Mouse (Mus musculus) spleen, adult 12 weeks (tissue): ENCODE measurements at regions not wholly inside any gene's neighbourhood (a gene's known extent, or its start where the extent isn't known, plus 50 kb on each side); places are given as distances from the start of the nearest gene placed in this dataset.

ENCODE experiments used
- DNase-seq: peaks from one replicate; pipeline ENCODE4 v3.0.0; 2022; ENCODE audit warnings: low spot score

- no peak for DNase-seq
These were observed 216.2 kb downstream of the Setd4 start for GRCm38 (mm10) chr16:93387578-93388116.

DNA sequence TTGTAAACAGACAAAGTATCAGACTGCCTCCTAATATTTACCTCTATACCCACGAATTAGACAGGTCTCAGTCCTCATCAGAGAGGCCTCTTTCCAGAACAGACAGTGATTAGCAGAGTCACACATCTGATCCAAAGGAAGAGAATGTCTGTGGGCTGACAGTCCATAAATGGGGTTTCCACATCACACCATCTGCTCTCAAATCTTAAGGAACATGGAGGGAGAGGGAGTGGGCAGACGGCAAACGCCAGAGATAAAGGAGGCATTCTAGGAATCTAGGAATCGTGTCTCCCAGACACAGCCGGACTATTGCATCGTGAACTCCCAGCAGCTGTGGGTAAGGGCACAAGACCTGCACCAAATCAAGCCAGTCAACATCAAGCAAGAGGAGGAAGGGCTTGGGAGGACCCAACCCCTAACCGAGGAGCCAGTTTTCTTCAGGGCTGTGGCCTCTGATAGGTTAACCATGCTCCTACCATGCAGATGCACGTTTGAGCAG lies 219.8 kb downstream of the Setd4 start:
- no peak for DNase-seq

DNA sequence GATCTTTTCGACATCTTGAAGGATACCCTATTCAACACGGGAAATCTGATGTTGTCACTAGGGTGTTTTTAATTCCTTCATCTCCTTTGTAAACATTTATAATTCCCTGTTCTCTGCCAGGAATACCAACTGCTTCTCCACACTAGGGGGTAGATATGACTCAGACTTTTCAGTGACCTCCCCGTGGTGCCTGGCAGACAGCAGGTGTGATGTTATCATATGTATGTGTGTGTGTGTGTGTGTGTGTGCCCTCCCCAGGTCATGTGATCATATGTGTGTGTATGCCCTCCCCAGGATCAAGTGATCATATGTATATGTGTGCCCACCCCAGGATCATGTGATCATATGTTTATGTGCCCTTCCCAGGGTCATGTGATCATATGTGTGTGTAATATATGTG lies 220.9 kb downstream of the Setd4 start:
- DNase-seq = no peak

- no peak for DNase-seq
These were observed 222.9 kb downstream of the Setd4 start for GRCm38 (mm10) chr16:93380717-93381671.

DNA sequence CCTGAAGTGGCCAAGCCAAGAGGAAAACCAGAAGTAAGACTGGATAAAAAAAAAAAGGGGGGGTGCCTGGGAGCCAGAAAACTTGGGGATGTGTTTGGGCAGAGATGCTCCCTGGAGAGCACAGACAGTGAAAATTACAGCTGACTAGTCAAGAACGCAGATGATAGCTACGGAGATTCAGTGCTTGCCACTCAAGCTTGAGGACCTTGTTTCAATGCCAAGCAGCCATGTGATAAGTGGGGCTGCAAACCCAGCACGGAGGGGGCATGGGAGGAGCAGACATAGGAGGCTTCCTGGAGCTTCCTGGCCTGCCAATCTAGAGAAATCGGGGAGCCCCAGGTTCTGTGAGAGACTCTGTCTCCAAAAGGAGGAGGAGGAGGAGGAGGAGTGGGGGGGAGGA lies 223.7 kb downstream of the Setd4 start:
- DNase-seq = no peak

GRCm38 (mm10) chr16:93379611-93380010 lies 224.3 kb downstream of the Setd4 start:
- no peak for DNase-seq

- no peak for DNase-seq
These were observed 229.2 kb downstream of the Setd4 start for GRCm38 (mm10) chr16:93374669-93375068.

DNA sequence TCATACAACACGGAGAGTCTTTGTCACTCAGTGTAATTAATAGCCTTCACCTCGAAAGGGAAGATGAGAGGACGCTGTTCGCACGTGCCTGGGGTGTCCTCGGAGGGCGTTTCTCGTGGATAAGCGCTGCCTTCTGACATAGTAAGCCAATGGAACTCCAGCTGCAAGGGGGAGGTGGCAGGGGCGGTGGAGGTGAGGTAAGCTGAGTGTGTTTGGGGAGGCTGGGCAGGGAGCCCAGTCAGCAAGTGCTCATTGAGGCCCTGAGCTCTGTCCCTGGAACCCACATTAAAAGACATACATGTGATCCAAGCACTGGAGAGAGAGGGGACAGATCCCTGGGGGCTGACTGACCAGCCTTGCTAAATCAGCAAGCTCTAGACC lies 234.1 kb downstream of the Setd4 start:
- DNase-seq = no peak

GRCm38 (mm10) chr16:93368824-93369765 lies 234.8 kb downstream of the Setd4 start:
- DNase-seq = no peak

GRCm38 (mm10) chr16:93367995-93368394 lies 235.9 kb downstream of the Setd4 start:
- no peak for DNase-seq

DNA sequence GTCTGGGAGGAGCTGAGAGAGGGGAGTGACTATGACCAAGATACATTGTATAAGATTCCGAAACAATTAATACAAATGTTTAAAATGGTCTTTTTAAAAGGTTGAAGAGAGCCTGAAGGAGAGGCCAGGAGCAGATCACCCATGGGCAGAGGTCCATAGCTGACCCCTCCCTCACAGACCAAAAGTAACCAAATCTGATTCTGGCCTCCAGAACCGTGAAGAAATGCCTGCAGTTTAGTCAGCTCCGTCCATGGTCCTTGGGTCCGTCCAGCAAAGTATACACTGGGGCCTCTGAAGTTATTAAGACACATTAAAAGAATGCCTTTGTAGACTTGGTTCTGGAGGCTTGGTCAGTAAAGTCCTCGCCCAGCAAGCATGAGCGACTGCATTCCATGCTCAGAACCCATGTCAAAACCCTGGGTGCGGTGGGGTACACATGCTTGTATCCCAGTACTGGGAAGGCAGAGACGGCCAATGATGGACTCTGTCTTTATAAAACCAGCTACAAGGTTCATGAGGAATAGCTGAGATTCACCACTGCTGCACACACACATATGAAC lies 236.5 kb downstream of the Setd4 start:
- no peak for DNase-seq

GRCm38 (mm10) chr16:93366383-93366941 lies 237.4 kb downstream of the Setd4 start:
- DNase-seq = no peak

DNA sequence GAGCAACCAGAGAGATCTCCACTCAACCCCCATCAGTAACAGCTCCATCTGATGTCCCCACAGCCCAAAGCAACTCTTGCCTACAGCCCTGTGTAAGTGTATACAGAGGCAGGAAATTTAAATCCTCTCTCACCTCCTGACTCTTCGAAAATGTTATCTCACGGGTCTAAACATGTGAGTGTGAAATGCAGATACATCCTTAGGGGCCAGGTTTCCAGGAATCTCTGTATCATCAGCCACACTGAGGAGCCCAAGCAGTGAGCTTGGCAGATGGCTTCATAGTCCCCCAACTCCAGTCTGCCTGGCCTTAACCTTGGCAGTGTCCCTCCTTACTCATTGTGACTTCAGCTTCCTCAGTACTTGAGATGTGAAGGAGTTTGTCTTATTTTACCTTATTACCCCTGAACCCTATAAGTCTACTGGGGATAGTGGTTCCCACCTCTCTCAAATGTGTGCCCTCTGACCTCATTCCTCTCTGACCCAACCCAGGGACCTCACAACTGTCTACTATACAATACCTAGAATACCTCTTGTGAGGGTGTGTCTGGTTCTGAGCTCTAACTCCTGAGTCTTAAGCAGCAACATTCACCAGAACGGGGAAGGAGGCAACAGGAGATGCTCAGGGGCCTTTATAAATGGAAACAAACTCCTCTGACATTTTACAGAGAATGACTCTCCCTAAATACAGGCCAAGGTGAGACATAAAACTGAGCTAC lies 238.5 kb downstream of the Setd4 start:
- DNase-seq = no peak

- no peak for DNase-seq
These were observed 244.1 kb downstream of the Setd4 start for GRCm38 (mm10) chr16:93359772-93360171.

- peak; percentile 15 for DNase-seq
These were observed 245.2 kb downstream of the Setd4 start for GRCm38 (mm10) chr16:93358613-93359012.

DNA sequence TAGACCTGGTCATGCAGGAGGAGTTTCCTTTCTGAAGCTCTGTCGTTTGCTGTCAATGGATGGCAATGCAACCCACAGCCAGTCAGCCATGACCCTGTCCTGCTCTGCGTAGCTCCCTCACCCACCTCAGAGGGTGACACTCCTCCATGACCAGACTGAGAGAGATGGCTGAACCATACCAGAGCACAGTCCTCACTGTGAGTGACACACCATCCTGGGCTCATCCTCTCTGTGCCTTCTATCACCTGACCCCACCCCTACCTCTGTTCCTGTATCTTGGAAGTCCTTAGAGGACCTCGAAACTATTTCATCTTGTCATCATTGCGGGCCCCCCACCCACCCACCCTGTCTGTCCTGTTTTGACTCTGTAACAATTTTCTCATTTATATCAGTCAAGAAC lies 245.7 kb downstream of the Setd4 start:
- DNase-seq = no peak

DNA sequence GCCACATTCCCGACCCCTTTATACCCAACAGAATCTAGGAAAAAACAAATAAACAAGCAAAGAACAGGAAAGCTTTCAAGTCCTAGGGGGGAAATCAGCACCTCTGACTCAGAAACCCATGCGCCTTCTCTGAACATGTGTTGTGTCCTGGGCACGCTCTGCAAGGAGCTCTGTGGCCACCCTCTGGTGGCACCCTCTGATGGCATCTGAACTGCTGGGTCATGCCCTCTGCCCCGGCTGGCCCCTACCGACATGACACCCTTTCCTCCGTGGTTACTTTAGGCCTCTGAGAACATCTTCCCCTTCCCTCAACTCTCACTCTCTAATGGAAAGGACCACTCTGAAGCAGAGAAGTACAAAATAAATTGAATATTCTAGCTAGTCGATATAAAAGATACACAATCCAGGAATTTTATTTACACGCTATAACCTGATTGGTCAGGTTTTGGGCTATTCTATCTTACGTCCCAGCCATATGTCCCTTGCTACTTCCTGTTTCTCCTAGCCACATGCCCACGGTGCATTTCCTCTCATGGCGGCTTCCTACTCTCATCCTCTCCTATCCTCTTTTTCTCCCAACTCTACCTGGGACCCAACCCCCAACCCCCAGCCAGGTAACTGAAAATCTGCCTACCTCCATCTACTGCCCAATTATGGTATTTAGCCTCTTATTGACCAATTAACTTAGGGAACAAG lies 248.5 kb downstream of the Setd4 start:
- no peak for DNase-seq

- DNase-seq = no peak
These were observed 249.9 kb downstream of the Setd4 start for GRCm38 (mm10) chr16:93353971-93354370.

- DNase-seq = no peak
These were observed 259.3 kb downstream of the Setd4 start for GRCm38 (mm10) chr16:93344555-93344954.

DNA sequence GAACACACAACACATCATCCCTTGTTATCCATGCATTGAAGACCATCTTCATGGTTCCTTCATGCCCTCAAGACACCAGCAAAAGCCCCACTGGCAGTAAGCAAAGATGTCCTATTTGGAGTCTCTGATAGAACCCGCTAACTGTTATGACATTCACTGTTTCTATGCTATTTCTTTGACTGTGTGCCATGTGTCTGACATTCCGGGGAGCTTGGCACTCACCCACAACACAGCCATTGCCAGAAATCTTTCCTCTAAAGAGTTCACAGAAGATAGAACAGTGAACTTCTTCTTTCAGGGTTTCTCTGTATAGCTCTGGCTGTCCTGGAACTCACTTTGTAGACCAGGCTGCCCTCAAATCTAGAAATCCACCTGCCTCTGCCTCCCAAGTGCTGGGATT lies 261.2 kb downstream of the Setd4 start:
- no peak for DNase-seq
